Mouse (Mus musculus) naive thymus-derived CD4-positive, alpha-beta T cell, adult 2 months (primary cell): ENCODE results near the gene Ist1.

Experiments used
- DNase-seq: peaks from one replicate; pipeline ENCODE4 v3.0.0-alpha.2; 2011; ENCODE audit warnings: low read depth

Ist1 gene

GRCm38 (mm10) chr8:109682120-109682519 lies 10.9 kb downstream of the Ist1 start:
- no peak for DNase-seq

GRCm38 (mm10) chr8:109681535-109681934 lies 11.5 kb downstream of the Ist1 start:
- DNase-seq = no peak

GRCm38 (mm10) chr8:109675896-109676643 lies 17.0 kb downstream of the Ist1 start:
- no peak for DNase-seq

GRCm38 (mm10) chr8:109673596-109673995 lies 19.5 kb downstream of the Ist1 start:
- DNase-seq = no peak

GRCm38 (mm10) chr8:109672656-109673055 lies 20.4 kb downstream of the Ist1 start:
- DNase-seq = no peak

- DNase-seq = no peak
Observed at GRCm38 (mm10) chr8:109666616-109667015, 26.4 kb downstream of the Ist1 start.

GRCm38 (mm10) chr8:109662328-109662727 lies 30.7 kb downstream of the Ist1 start:
- no peak for DNase-seq

GRCm38 (mm10) chr8:109656860-109657259 lies 36.2 kb downstream of the Ist1 start:
- DNase-seq = no peak

- no peak for DNase-seq
Observed at GRCm38 (mm10) chr8:109650801-109651200, 42.3 kb downstream of the Ist1 start.

- no peak for DNase-seq
Observed at GRCm38 (mm10) chr8:109648469-109648868, 44.6 kb downstream of the Ist1 start.

- no peak for DNase-seq
Observed at GRCm38 (mm10) chr8:109647331-109647730, 45.7 kb downstream of the Ist1 start.

- no peak for DNase-seq
Observed at GRCm38 (mm10) chr8:109641236-109641635, 51.8 kb downstream of the Ist1 start.

GRCm38 (mm10) chr8:109640410-109640809 lies 52.6 kb downstream of the Ist1 start:
- no peak for DNase-seq

- no peak for DNase-seq
Observed at GRCm38 (mm10) chr8:109638851-109639250, 54.2 kb downstream of the Ist1 start.

GRCm38 (mm10) chr8:109635146-109635545 lies 57.9 kb downstream of the Ist1 start:
- no peak for DNase-seq

GRCm38 (mm10) chr8:109632498-109632897 lies 60.6 kb downstream of the Ist1 start:
- no peak for DNase-seq

- no peak for DNase-seq
Observed at GRCm38 (mm10) chr8:109628638-109629037, 64.4 kb downstream of the Ist1 start.
